Mouse (Mus musculus): ENCODE data around the gene Babam1. TPM values are rescaled to one million over a fixed set of nuclear protein-coding genes. Genes with fewer than 3 reads are reported as not detected.

Gene Babam1
- total and polyA plus RNA-seq, 3 experiments, result 62.8 to 91.3 (median 70.2) TPM

GRCm38 (mm10) chr8:71372427-71372826 lies 24.2 kb upstream of the Babam1 start:
- no peaks in the 10 kb centered on the region for H3K36me3 ChIP-seq (ENCODE audit: control insufficient read depth, insufficient read depth, low read length)
- no peak overlapping the region for H3K27ac ChIP-seq
- no peak for DNase-seq
- H3K79me2 ChIP-seq (replicated peaks; ENCODE audit: control insufficient read depth, insufficient read depth, low read length), result no peaks in the 10 kb centered on the region
- no peak for TF ChIP-seq EP300 (IDR thresholded peaks at IDR 0.05; ENCODE audit: insufficient read depth, low read depth, low read length)
- TF ChIP-seq CTCF (IDR thresholded peaks at IDR 0.05), result no peak
- TF ChIP-seq POLR2A (IDR thresholded peaks at IDR 0.05; ENCODE audit: insufficient read depth, low read depth, low read length), result no peak
- H3K4me3 ChIP-seq, result no peak overlapping the region
- 87% methylated on average over 12 of the region's 12 CpGs for WGBS
- no peak overlapping the region for H3K9ac ChIP-seq (ENCODE audit: low read depth, low read length)
- no peaks in the 10 kb centered on the region for H3K27me3 ChIP-seq (ENCODE audit: control insufficient read depth, insufficient read depth, low read length)
- intact Hi-C loops (cut with DNase I), result no loop called here
- H3K4me1 ChIP-seq (ENCODE audit: control insufficient read depth, insufficient read depth, low read length), result peaks cover 7% of the 10 kb centered on the region

DNA sequence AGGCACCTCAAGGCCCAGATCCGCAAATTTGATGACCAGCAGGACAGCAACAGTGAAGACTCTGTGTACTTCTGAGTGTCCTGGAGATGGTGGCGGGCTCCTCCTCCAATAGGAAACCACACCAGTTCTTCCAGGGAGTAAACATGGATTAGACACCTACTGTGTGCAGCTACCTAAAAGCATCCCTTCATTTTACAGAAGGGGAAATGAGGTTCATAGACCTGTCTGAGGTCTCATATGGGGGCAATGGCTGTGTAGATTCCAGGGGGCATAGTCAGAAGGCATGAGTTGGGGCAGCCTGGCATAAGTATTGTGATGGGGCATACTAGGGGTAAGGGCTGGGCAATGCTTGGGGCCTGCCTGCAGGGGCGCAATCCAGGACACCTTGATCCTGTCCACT lies 23.7 kb upstream of the Babam1 start:
- Histone ChIP-seq H3K27ac (no peak overlapping the region), H3K4me3 (no peak overlapping the region), H3K79me2 (replicated peaks; ENCODE audit: control insufficient read depth, insufficient read depth, low read length) (no peaks in the 10 kb centered on the region), H3K36me3 (ENCODE audit: control insufficient read depth, insufficient read depth, low read length) (no peaks in the 10 kb centered on the region), H3K27me3 (ENCODE audit: control insufficient read depth, insufficient read depth, low read length) (no peaks in the 10 kb centered on the region), H3K4me1 (ENCODE audit: control insufficient read depth, insufficient read depth, low read length) (peaks cover 5% of the 10 kb centered on the region), H3K9ac (ENCODE audit: low read depth, low read length) (no peak overlapping the region)
- intact Hi-C loops (cut with DNase I), result no loop called here
- TF ChIP-seq EP300 (IDR thresholded peaks at IDR 0.05; ENCODE audit: insufficient read depth, low read depth, low read length), result no peak
- TF ChIP-seq POLR2A (IDR thresholded peaks at IDR 0.05; ENCODE audit: insufficient read depth, low read depth, low read length), result no peak
- TF ChIP-seq CTCF (IDR thresholded peaks at IDR 0.05), result no peak
- 94% methylated on average over 3 of the region's 3 CpGs for WGBS
- DNase-seq, result no peak

DNA sequence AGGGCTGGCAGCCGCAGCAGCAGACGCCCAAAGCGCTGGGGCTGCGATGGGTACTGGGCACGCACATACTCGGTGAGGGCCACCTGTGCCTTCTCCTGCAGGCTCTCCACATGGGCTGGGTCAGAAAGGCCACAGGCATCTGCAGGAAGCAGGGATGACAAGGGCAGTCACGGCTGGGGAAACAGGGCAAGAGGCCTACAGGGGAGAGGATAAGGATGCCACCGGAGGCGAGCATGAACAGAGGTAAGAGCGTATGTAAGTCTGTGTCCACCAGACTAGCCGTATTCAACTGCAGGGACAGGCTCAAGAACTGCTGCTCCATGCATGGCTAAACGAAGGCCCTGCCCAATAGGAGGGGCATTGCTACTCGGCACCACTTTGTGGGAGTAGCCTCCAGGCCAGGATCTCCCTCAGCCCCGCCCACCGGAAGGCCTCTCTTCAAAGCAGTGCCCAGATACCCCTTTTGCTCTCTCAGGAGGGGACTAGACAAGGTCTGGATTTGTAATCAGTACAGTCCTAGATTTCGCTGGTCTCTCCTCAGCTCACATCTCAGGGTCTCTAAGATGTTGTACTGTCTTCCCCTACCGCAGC lies 21.9 kb upstream of the Babam1 start:
- Histone ChIP-seq H3K27me3 (ENCODE audit: control insufficient read depth, insufficient read depth, low read length) (no peaks in the 10 kb centered on the region), H3K79me2 (replicated peaks; ENCODE audit: control insufficient read depth, insufficient read depth, low read length) (no peaks in the 10 kb centered on the region), H3K9ac (ENCODE audit: low read depth, low read length) (no peak overlapping the region), H3K4me1 (ENCODE audit: control insufficient read depth, insufficient read depth, low read length) (peaks cover 3% of the 10 kb centered on the region), H3K4me3 (no peak overlapping the region), H3K36me3 (ENCODE audit: control insufficient read depth, insufficient read depth, low read length) (no peaks in the 10 kb centered on the region), H3K27ac (no peak overlapping the region)
- no peak for DNase-seq
- intact Hi-C loops (cut with DNase I), result no loop called here
- WGBS, result 74% methylated on average over 17 of the region's 17 CpGs
- no peak for TF ChIP-seq EP300 (IDR thresholded peaks at IDR 0.05; ENCODE audit: insufficient read depth, low read depth, low read length)
- no peak for TF ChIP-seq CTCF (IDR thresholded peaks at IDR 0.05)
- TF ChIP-seq POLR2A (IDR thresholded peaks at IDR 0.05; ENCODE audit: insufficient read depth, low read depth, low read length), result 0 out of 2 replicates have a peak, but pooled peaks have one; percentile 1

DNA sequence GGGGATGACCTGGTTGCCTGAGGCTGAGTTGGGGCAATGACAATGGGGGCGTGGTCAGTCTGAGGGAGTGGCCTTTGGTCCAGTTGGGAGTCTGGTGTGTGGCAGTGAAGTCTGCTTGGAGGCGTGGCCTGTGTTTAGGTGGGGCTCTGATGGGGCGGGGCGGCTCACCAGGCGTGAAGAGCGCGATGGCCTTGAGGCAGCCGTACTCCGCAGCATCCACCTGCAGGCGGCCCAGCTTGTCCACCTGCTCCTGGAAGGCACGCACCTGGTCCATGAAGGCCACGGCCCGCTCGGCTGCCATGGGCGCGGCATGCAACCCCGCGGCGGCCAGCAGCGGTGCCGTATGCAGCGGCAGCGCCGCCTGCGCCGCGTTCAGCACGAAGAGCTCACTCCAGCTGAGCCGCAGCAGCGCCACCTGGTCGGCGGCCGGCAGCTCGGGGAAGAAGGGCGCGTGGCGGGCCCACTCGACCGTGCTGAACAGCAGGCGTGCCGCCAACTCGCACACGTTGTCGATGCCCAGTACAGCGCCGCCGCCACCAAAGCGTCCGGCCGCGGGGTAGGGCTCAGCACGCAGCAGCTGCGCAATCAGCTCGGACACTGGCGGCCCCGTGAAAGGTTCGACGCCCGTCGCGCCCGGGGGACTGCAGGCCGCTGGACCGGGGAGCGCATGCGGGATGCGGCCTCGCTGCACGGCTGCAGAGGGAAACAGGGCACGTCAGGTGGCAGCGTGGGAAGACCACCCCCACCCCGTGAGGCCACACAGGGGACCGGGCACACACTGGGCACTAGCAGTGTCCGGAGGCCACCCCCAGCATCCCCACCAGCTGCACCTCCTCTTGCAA lies 20.9 kb upstream of the Babam1 start:
- peak; percentile 54 to 72 for DNase-seq
- Histone ChIP-seq H3K9ac (ENCODE audit: low read depth, low read length) (no peak overlapping the region), H3K27ac (no peak overlapping the region), H3K27me3 (ENCODE audit: control insufficient read depth, insufficient read depth, low read length) (no peaks in the 10 kb centered on the region), H3K4me1 (ENCODE audit: control insufficient read depth, insufficient read depth, low read length) (peaks cover 2% of the 10 kb centered on the region), H3K79me2 (replicated peaks; ENCODE audit: control insufficient read depth, insufficient read depth, low read length) (peaks cover 1% of the 10 kb centered on the region; the same call in 1 of the 2 replicates), H3K4me3 (no peak overlapping the region), H3K36me3 (ENCODE audit: control insufficient read depth, insufficient read depth, low read length) (no peaks in the 10 kb centered on the region)
- intact Hi-C loops (cut with DNase I), result no loop called here
- WGBS, result 48% methylated on average over 74 of the region's 74 CpGs
- TF ChIP-seq CTCF (IDR thresholded peaks at IDR 0.05) (peak; percentile 33), EP300 (IDR thresholded peaks at IDR 0.05; ENCODE audit: insufficient read depth, low read depth, low read length) (no peak), POLR2A (IDR thresholded peaks at IDR 0.05; ENCODE audit: insufficient read depth, low read depth, low read length) (no peak)

- TF ChIP-seq POLR2A (IDR thresholded peaks at IDR 0.05; ENCODE audit: insufficient read depth, low read depth, low read length) (no peak), EP300 (IDR thresholded peaks at IDR 0.05; ENCODE audit: insufficient read depth, low read depth, low read length) (no peak), CTCF (IDR thresholded peaks at IDR 0.05) (no peak)
- no peaks in the 10 kb centered on the region for H3K36me3 ChIP-seq (ENCODE audit: control insufficient read depth, insufficient read depth, low read length)
- H3K27me3 ChIP-seq (ENCODE audit: control insufficient read depth, insufficient read depth, low read length), result no peaks in the 10 kb centered on the region
- no peak overlapping the region for H3K9ac ChIP-seq (ENCODE audit: low read depth, low read length)
- H3K4me1 ChIP-seq (ENCODE audit: control insufficient read depth, insufficient read depth, low read length), result peaks cover 2% of the 10 kb centered on the region
- no peak overlapping the region for H3K27ac ChIP-seq
- no peak overlapping the region for H3K4me3 ChIP-seq
- DNase-seq, result no peak
- intact Hi-C loops (cut with DNase I), result no loop called here
- peaks cover 4% of the 10 kb centered on the region; the same call in 1 of the 2 replicates for H3K79me2 ChIP-seq (replicated peaks; ENCODE audit: control insufficient read depth, insufficient read depth, low read length)
- WGBS, result 72% methylated on average over 8 of the region's 8 CpGs
Observed at GRCm38 (mm10) chr8:71376423-71377030, 20.1 kb upstream of the Babam1 start.

Data from heart, adult 2 months (tissue).